Mouse (Mus musculus) MEL (cell line): ENCODE data around the gene Mta1.

ENCODE experiments used
- CHD2 ChIP-seq: IDR thresholded peaks from 2 replicates; pipeline ENCODE4 v1.6.1; 2011; ENCODE audit warnings: low read length, improper control_type of control experiment
- POLR2A ChIP-seq, 2 experiments: IDR thresholded peaks; 2 replicates each; pipeline ENCODE4 v1.6.1; 2011 to 2012; ENCODE audit warnings: low read length in 2 of 2, mild to moderate bottlenecking in 2 of 2, control low read depth in 1 of 2, improper control_type of control experiment in 1 of 2, low read depth in 1 of 2, moderate library complexity in 1 of 2; ENCODE audit not compliant: control insufficient read depth in 1 of 2, insufficient read depth in 1 of 2, poor library complexity in 1 of 2

GRCm38 (mm10) chr12:113141531-113141973, 43.5 kb downstream of the Mta1 start:
- no peak for TF ChIP-seq CHD2
- no peak for TF ChIP-seq POLR2A (IDR thresholded peaks at IDR 0.05; ENCODE audit: control insufficient read depth in 1 of 2, insufficient read depth in 1 of 2, low read depth in 1 of 2, low read length in 2 of 2, poor library complexity in 1 of 2)
